Mouse (Mus musculus): ENCODE measurements around the gene Scnn1g. TPM values are rescaled to one million over a fixed set of nuclear protein-coding genes. Genes with fewer than 3 reads are reported as not detected.

The Scnn1g gene
- total and polyA plus RNA-seq, 2 experiments from 2014 or later: 0.10 TPM; not detected in 1

DNA sequence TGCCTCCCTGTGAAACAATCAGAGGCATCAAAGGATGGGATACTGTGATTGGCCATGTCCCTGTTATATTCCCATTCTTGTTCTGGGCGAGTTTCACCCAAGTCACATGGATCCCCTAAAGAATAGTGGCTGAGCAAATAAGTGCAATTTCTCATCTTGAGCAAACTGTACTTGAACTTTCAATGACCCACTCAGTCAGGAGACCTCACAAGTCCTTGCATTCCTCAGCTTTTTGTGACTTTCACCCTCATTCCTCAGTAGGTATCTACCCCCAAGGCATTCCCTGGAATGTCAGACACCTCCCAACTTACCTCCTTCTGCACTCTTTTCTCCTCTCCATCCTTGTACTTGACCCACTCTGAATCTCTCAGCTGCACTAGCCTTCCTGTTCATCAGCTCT lies 44.3 kb downstream of the Scnn1g start:
- ATAC-seq: no peak
- Histone ChIP-seq H3K4me1 (ENCODE audit: insufficient read depth) (no peaks in the 10 kb centered on the region), H3K27ac (ENCODE audit: low read depth, low read length) (no peak overlapping the region), H3K27me3 (ENCODE audit: insufficient read depth, low read length) (no peaks in the 10 kb centered on the region), H3K4me2 (ENCODE audit: low read depth) (no peak overlapping the region), H3K36me3 (ENCODE audit: insufficient read depth) (no peaks in the 10 kb centered on the region), H3K9ac (no peak overlapping the region), H3K4me3 (ENCODE audit: low read depth, low read length) (no peak overlapping the region), H3K9me3 (ENCODE audit: low read length) (no peaks in the 10 kb centered on the region)
- DNase-seq: no peak
- 62% methylated on average over 1 of the region's 1 CpGs for WGBS
- no peak for TF ChIP-seq CTCF (IDR thresholded peaks at IDR 0.05; ENCODE audit: low read depth)

DNA sequence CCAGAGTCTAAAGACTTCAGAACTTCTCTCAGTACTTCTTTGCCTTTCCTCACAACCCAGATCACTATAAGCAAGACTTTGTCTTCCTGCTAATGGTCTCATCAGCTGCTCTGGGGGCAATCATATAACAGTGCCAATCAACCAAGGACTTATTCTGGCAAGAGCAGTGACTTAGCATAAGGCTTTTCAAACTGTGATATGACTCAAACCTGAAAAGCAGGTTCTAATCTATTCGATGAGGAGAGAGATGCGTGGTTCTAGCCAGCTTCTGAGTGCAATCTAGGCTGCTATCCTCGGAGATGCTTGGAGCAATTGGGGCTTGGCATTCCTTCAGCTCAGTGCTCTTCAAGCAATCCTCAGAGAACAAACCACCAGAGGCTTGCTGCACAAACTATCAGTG lies 44.7 kb downstream of the Scnn1g start:
- 86% methylated on average over 3 of the region's 3 CpGs for WGBS
- no peaks in the 10 kb centered on the region for H3K4me1 ChIP-seq (ENCODE audit: insufficient read depth)

GRCm38 (mm10) chr7:121779409-121779808 lies 45.1 kb downstream of the Scnn1g start:
- no peak overlapping the region for H3K4me3 ChIP-seq (ENCODE audit: low read depth, low read length)
- no peaks in the 10 kb centered on the region for H3K27me3 ChIP-seq (ENCODE audit: insufficient read depth, low read length)
- no peaks in the 10 kb centered on the region for H3K9me3 ChIP-seq (ENCODE audit: low read length)
- no peaks in the 10 kb centered on the region for H3K36me3 ChIP-seq (ENCODE audit: insufficient read depth)
- ATAC-seq (no peak), DNase-seq (no peak)
- no peak overlapping the region for H3K4me2 ChIP-seq (ENCODE audit: low read depth)
- no peak for TF ChIP-seq CTCF (IDR thresholded peaks at IDR 0.05; ENCODE audit: low read depth)
- no peak overlapping the region for H3K27ac ChIP-seq (ENCODE audit: low read depth, low read length)
- H3K9ac ChIP-seq: no peak overlapping the region
- H3K4me1 ChIP-seq (ENCODE audit: insufficient read depth): no peaks in the 10 kb centered on the region

More for the DNA sequence above, 44.7 kb downstream of the Scnn1g start:
- Histone ChIP-seq H3K4me2 (ENCODE audit: low read depth) (no peak overlapping the region), H3K9me3 (ENCODE audit: low read length) (no peaks in the 10 kb centered on the region), H3K4me3 (ENCODE audit: low read depth, low read length) (no peak overlapping the region), H3K27ac (ENCODE audit: low read depth, low read length) (no peak overlapping the region), H3K27me3 (ENCODE audit: insufficient read depth, low read length) (no peaks in the 10 kb centered on the region), H3K36me3 (ENCODE audit: insufficient read depth) (no peaks in the 10 kb centered on the region), H3K9ac (no peak overlapping the region)
- DNase-seq (no peak), ATAC-seq (no peak)
- TF ChIP-seq CTCF (IDR thresholded peaks at IDR 0.05; ENCODE audit: low read depth): no peak

- no peak for ATAC-seq
- H3K4me2 ChIP-seq (ENCODE audit: low read depth): no peak overlapping the region
- no peaks in the 10 kb centered on the region for H3K9me3 ChIP-seq (ENCODE audit: low read length)
- TF ChIP-seq CTCF (IDR thresholded peaks at IDR 0.05; ENCODE audit: low read depth): no peak
- H3K27ac ChIP-seq (ENCODE audit: low read depth, low read length): no peak overlapping the region
- H3K4me1 ChIP-seq (ENCODE audit: insufficient read depth): no peaks in the 10 kb centered on the region
- H3K4me3 ChIP-seq (ENCODE audit: low read depth, low read length): no peak overlapping the region
- 65% methylated on average over 3 of the region's 3 CpGs for WGBS
- H3K9ac ChIP-seq: no peak overlapping the region
- no peaks in the 10 kb centered on the region for H3K27me3 ChIP-seq (ENCODE audit: insufficient read depth, low read length)
- no peaks in the 10 kb centered on the region for H3K36me3 ChIP-seq (ENCODE audit: insufficient read depth)
- no peak for DNase-seq
Observed at GRCm38 (mm10) chr7:121782188-121782909, 48.1 kb downstream of the Scnn1g start.

DNA sequence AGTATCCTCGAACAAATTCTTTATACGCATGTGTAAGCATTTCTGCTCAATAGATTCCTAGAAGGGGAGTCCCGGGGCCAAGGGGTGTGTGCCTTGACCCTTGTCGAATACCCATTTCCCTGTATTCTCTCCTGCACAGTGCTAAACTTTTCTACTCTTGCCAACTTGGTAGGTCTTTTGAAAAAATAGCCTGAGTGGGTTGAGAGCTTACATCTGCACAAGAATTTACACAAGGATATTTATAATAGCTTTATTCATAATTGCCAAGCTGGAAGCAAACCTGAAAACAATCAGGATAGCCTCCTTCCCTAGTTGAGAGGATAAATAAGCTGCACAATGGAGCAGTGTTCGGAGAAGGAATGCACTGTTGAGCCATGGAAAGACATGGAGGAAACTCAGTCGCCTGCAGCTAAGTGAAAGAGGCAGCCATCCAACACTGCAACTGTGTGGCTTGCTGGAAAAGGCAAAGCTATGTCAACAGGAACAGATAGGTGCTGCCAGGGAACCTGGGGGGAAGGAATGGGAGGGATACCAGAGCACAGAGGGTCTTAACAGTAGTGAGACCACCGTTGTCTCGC lies 51.5 kb downstream of the Scnn1g start:
- H3K4me1 ChIP-seq (ENCODE audit: insufficient read depth): no peaks in the 10 kb centered on the region
- TF ChIP-seq CTCF (IDR thresholded peaks at IDR 0.05; ENCODE audit: low read depth): no peak
- ATAC-seq: no peak
- no peak overlapping the region for H3K9ac ChIP-seq
- no peaks in the 10 kb centered on the region for H3K27me3 ChIP-seq (ENCODE audit: insufficient read depth, low read length)
- H3K4me2 ChIP-seq (ENCODE audit: low read depth): no peak overlapping the region
- H3K27ac ChIP-seq (ENCODE audit: low read depth, low read length): no peak overlapping the region
- no peaks in the 10 kb centered on the region for H3K36me3 ChIP-seq (ENCODE audit: insufficient read depth)
- H3K9me3 ChIP-seq (ENCODE audit: low read length): no peaks in the 10 kb centered on the region
- no peak overlapping the region for H3K4me3 ChIP-seq (ENCODE audit: low read depth, low read length)
- WGBS: 46% methylated on average over 8 of the region's 8 CpGs
- DNase-seq: no peak

GRCm38 (mm10) chr7:121797781-121798180 lies 63.5 kb downstream of the Scnn1g start:
- 86% methylated on average over 9 of the region's 9 CpGs for WGBS

DNA sequence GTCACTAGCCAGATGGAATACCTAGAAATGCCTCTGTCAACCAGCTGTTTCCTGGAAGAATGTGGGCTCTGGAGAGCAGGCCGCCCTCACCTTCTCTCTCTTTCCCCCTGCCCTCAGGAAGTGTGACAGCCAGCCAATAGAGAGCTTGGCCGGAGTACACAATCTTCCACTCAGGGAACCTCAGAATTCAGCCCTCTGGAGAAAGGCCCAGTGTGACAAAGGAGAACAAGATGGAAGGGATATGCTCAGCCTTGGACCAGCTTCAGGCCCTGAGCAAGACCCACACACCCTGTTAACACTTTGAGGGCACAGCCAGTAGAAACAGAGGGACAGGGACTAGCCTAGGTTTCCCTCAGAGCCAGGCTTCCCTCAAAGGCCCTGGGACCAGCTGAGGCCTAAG lies 68.2 kb downstream of the Scnn1g start:
- TF ChIP-seq CTCF (IDR thresholded peaks at IDR 0.05; ENCODE audit: low read depth): no peak
- 78% methylated on average over 2 of the region's 2 CpGs for WGBS
- Histone ChIP-seq H3K9me3 (ENCODE audit: low read length) (no peaks in the 10 kb centered on the region), H3K27ac (ENCODE audit: low read depth, low read length) (no peak overlapping the region), H3K4me3 (ENCODE audit: low read depth, low read length) (no peak overlapping the region), H3K9ac (no peak overlapping the region), H3K27me3 (ENCODE audit: insufficient read depth, low read length) (no peaks in the 10 kb centered on the region), H3K4me2 (ENCODE audit: low read depth) (no peak overlapping the region), H3K4me1 (ENCODE audit: insufficient read depth) (no peaks in the 10 kb centered on the region), H3K36me3 (ENCODE audit: insufficient read depth) (no peaks in the 10 kb centered on the region)
- ATAC-seq (no peak), DNase-seq (no peak)

More at GRCm38 (mm10) chr7:121797781-121798180, 63.5 kb downstream of the Scnn1g start:
- Histone ChIP-seq H3K4me1 (ENCODE audit: insufficient read depth) (no peaks in the 10 kb centered on the region), H3K9ac (no peak overlapping the region), H3K9me3 (ENCODE audit: low read length) (no peaks in the 10 kb centered on the region), H3K4me2 (ENCODE audit: low read depth) (no peak overlapping the region), H3K27ac (ENCODE audit: low read depth, low read length) (no peak overlapping the region), H3K27me3 (ENCODE audit: insufficient read depth, low read length) (no peaks in the 10 kb centered on the region), H3K36me3 (ENCODE audit: insufficient read depth) (no peaks in the 10 kb centered on the region), H3K4me3 (ENCODE audit: low read depth, low read length) (no peak overlapping the region)
- ATAC-seq (no peak), DNase-seq (no peak)
- TF ChIP-seq CTCF (IDR thresholded peaks at IDR 0.05; ENCODE audit: low read depth): no peak
